Mouse (Mus musculus) inflammation-experienced regulatory T-cells (primary cell): ENCODE results near the gene Grifin. TPM values are rescaled to one million over a fixed set of nuclear protein-coding genes. Genes with fewer than 3 reads are reported as not detected.

Experiments
- polyA plus RNA-seq, 2 experiments: library from polyadenylated mRNA; unstranded; fragments of 100-300 nt; shearing (Covaris generic); gene quantifications; one replicate each; pipeline ENCODE4 v1.2.1; 2017

The Grifin gene
- 1 to 10 TPM in 1 of 2 experiments, not detected in 1; 1.2 TPM for polyA plus RNA-seq

DNA sequence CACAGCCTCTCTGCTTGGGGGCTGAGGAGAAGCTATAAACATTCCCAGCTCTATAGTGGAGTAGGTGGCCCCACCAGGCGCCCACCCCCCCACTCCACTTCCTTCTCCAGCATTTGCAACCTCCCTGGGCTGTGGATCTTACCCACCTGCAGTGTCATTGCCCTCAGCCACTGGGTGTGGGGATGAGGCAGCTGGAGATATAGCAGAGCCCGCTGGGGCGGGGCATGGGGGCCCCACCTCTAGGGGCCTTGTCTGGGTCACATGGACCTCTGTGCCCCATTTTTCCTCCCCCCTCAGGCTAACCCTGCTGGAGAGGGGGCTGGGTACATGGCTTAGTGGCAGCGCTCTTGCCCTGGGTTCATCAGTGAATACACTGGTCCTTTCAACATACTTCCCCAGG lies at the start of gene Grifin:
Gene Grifin, minus strand, starts transcription at position 176 of the 400 bp plus-strand sequence.

GRCm38 (mm10) chr5:140607001-140607835 lies 42.3 kb upstream of the Grifin start, which contains the start of gene Lfng:
Lfng (plus strand) TSS chr5:140607320.

Other genes with a start within 250 kb of the Grifin start
- 10 to 100 TPM; 24.0 to 25.7 TPM for gene Mad1l1, start 243.5 kb downstream of the Grifin start, polyA plus RNA-seq
- 10 to 100 TPM; 14.6 to 21.5 TPM for gene Nudt1, start 243.4 kb downstream of the Grifin start, polyA plus RNA-seq
- 10 to 100 TPM; 12.9 to 17.2 TPM for gene Mrm2, start 233.2 kb downstream of the Grifin start, polyA plus RNA-seq
- gene Snx8, start 175.8 kb downstream of the Grifin start, polyA plus RNA-seq = 1 to 10 TPM; 1.8 to 2.2 TPM
- 100 to 1,000 TPM; 193 to 230 TPM for gene Eif3b, start 145.7 kb downstream of the Grifin start, polyA plus RNA-seq
- under 1 TPM in 1 of 2 experiments, not detected in 1; 0.12 TPM for gene Gm4869, start 119.4 kb downstream of the Grifin start, polyA plus RNA-seq
- 10 to 100 TPM; 36.9 to 52.0 TPM for gene Chst12, start 59.5 kb downstream of the Grifin start, polyA plus RNA-seq
- 100 to 1,000 TPM; 243 to 259 TPM for gene Lfng, start 42.2 kb upstream of the Grifin start, polyA plus RNA-seq
- 10 to 100 TPM; 19.2 to 28.7 TPM for gene Ttyh3, start 84.0 kb upstream of the Grifin start, polyA plus RNA-seq
- 10 to 100 TPM; 33.9 to 34.3 TPM for gene Iqce, start 137.3 kb upstream of the Grifin start, polyA plus RNA-seq
- gene Brat1, start 139.9 kb upstream of the Grifin start, polyA plus RNA-seq = 10 to 100 TPM; 27.7 to 30.7 TPM
- gene Amz1, start 159.1 kb upstream of the Grifin start, polyA plus RNA-seq = 1 to 10 TPM in 1 of 2 experiments, under 1 TPM in 1; 0.49 to 5.4 TPM